Mouse (Mus musculus) midbrain, postnatal 0 days (tissue): ENCODE results near the gene Fbxl7. TPM values are rescaled to one million over a fixed set of nuclear protein-coding genes. Genes with fewer than 3 reads are reported as not detected.

Source experiments
- ATAC-seq: fragments of 200-750 bp; cut with Nextera tagmentation; 2 replicates; pipeline ENCODE4 v1.8.0; 2017; ENCODE audit warnings: moderate number of reproducible peaks, mild to moderate bottlenecking, moderate TSS enrichment, moderate library complexity; ENCODE audit not compliant: low FRiP score
- DNase-seq: peaks from one replicate; pipeline ENCODE4 v3.0.0-alpha.2; 2015; ENCODE audit warnings: low spot score
- H3K27ac ChIP-seq: fragments of 300-500 bp; sonication (generic); 2 replicates; pipeline ENCODE4 v1.5.1; 2014; ENCODE audit warnings: low read depth, mild to moderate bottlenecking, low read length, mixed read lengths
- H3K27me3 ChIP-seq: fragments of 300-500 bp; sonication (generic); 2 replicates; pipeline ENCODE4 v1.6.1; 2014; ENCODE audit warnings: low read length, control low read depth, mixed read lengths; ENCODE audit not compliant: insufficient read depth
- H3K36me3 ChIP-seq: fragments of 300-500 bp; sonication (generic); 2 replicates; pipeline ENCODE4 v1.6.1; 2014; ENCODE audit warnings: low read length, control low read depth, mixed read lengths; ENCODE audit not compliant: insufficient read depth
- H3K4me1 ChIP-seq: fragments of 300-500 bp; sonication (generic); 2 replicates; pipeline ENCODE4 v1.6.1; 2014; ENCODE audit warnings: mild to moderate bottlenecking, control low read depth, antibody characterized with exemption, low read length, mixed read lengths; ENCODE audit not compliant: insufficient read depth
- H3K4me2 ChIP-seq: fragments of 300-500 bp; sonication (generic); 2 replicates; pipeline ENCODE4 v1.6.1; 2014; ENCODE audit warnings: low read depth, mild to moderate bottlenecking, low read length, mixed read lengths; ENCODE audit not compliant: poor library complexity, severe bottlenecking
- H3K4me3 ChIP-seq: fragments of 300-500 bp; sonication (generic); 2 replicates; pipeline ENCODE4 v1.5.1; 2014; ENCODE audit warnings: low read depth, mild to moderate bottlenecking, low read length, moderate library complexity
- H3K9ac ChIP-seq: fragments of 300-500 bp; sonication (generic); replicated peaks from 2 replicates; pipeline ENCODE4 v1.6.1; 2014; ENCODE audit warnings: mild to moderate bottlenecking, low read length, moderate library complexity, mixed read lengths; ENCODE audit not compliant: poor library complexity, severe bottlenecking
- H3K9me3 ChIP-seq: fragments of 300-500 bp; sonication (generic); 2 replicates; pipeline ENCODE4 v1.6.1; 2016; ENCODE audit warnings: low read length, control low read depth
- CTCF ChIP-seq: IDR thresholded peaks from 2 replicates; pipeline ENCODE4 v1.5.1; 2016; ENCODE audit warnings: antibody characterized with exemption, mild to moderate bottlenecking
- WGBS: fragments of 180-500 bp; shearing (Covaris S2); extraction: QIAGEN DNeasy Blood & Tissue Kit; methylation state at CpG from one replicate; pipeline ENCODE4 v1.1.7; 2014; 5-methylcytosine and 5-hydroxymethylcytosine counted together
- polyA plus RNA-seq: library from polyadenylated mRNA; unstranded; fragments of >200 nt; fragmentation: Nextera tagmentation; extraction: Ambion mirVana; gene quantifications from 2 replicates; pipeline ENCODE4 v1.2.1, GENCODE M21; 2015
- total RNA-seq: library from RNA; depleted of rRNA; stranded (reverse); fragments of >200 nt; gene quantifications from 2 replicates; pipeline ENCODE4 v1.2.3, GENCODE M21; 2014

Fbxl7 gene
- total and polyA plus RNA-seq, 2 experiments from 2014 or later: 3.9 to 10.0 TPM

GRCm38 (mm10) chr15:26596239-26596638 is 299.1 kb downstream of the Fbxl7 start:
- H3K4me2 ChIP-seq: no peak overlapping the region
- H3K9ac ChIP-seq: no peak overlapping the region
- no peaks in the 10 kb centered on the region for H3K36me3 ChIP-seq
- H3K4me1 ChIP-seq: no peaks in the 10 kb centered on the region
- H3K4me3 ChIP-seq: no peak overlapping the region
- no peak for ATAC-seq
- DNase-seq: no peak
- H3K27ac ChIP-seq: no peak overlapping the region
- 91% methylated on average over 3 of the region's 3 CpGs for WGBS
- H3K27me3 ChIP-seq: no peaks in the 10 kb centered on the region
- no peak for TF ChIP-seq CTCF
- H3K9me3 ChIP-seq: no peaks in the 10 kb centered on the region

- H3K36me3 ChIP-seq: no peaks in the 10 kb centered on the region
- H3K4me1 ChIP-seq: no peaks in the 10 kb centered on the region
- ATAC-seq: no peak
- no peak overlapping the region for H3K27ac ChIP-seq
- DNase-seq: no peak
- no peak overlapping the region for H3K4me3 ChIP-seq
- no peak for TF ChIP-seq CTCF
- 81% methylated on average over 8 of the region's 8 CpGs for WGBS
- no peak overlapping the region for H3K4me2 ChIP-seq
- no peaks in the 10 kb centered on the region for H3K27me3 ChIP-seq
- H3K9me3 ChIP-seq: no peaks in the 10 kb centered on the region
- H3K9ac ChIP-seq: no peak overlapping the region
Measured at GRCm38 (mm10) chr15:26579947-26580709, 315.3 kb downstream of the Fbxl7 start.

GRCm38 (mm10) chr15:26578500-26578899 is 316.9 kb downstream of the Fbxl7 start:
- Histone ChIP-seq H3K9me3 (no peaks in the 10 kb centered on the region), H3K4me3 (no peak overlapping the region), H3K36me3 (no peaks in the 10 kb centered on the region), H3K27me3 (no peaks in the 10 kb centered on the region), H3K9ac (no peak overlapping the region), H3K4me1 (no peaks in the 10 kb centered on the region), H3K27ac (no peak overlapping the region), H3K4me2 (no peak overlapping the region)
- DNase-seq (no peak), ATAC-seq (no peak)
- TF ChIP-seq CTCF: no peak
- WGBS: 94% methylated on average over 1 of the region's 1 CpGs

- no peak overlapping the region for H3K4me2 ChIP-seq
- H3K9ac ChIP-seq: no peak overlapping the region
- no peaks in the 10 kb centered on the region for H3K36me3 ChIP-seq
- WGBS: 88% methylated on average over 2 of the region's 2 CpGs
- TF ChIP-seq CTCF: no peak
- H3K27ac ChIP-seq: no peak overlapping the region
- ATAC-seq (no peak), DNase-seq (no peak)
- no peak overlapping the region for H3K4me3 ChIP-seq
- no peaks in the 10 kb centered on the region for H3K9me3 ChIP-seq
- no peaks in the 10 kb centered on the region for H3K4me1 ChIP-seq
- H3K27me3 ChIP-seq: no peaks in the 10 kb centered on the region
Measured at GRCm38 (mm10) chr15:26566076-26566475, 329.3 kb downstream of the Fbxl7 start.

GRCm38 (mm10) chr15:26553620-26554019 is 341.8 kb downstream of the Fbxl7 start:
- Histone ChIP-seq H3K27ac (no peak overlapping the region), H3K36me3 (no peaks in the 10 kb centered on the region), H3K4me1 (peaks cover 4% of the 10 kb centered on the region; the same call in 1 of the 2 replicates), H3K27me3 (no peaks in the 10 kb centered on the region), H3K9ac (no peak overlapping the region), H3K4me3 (no peak overlapping the region), H3K4me2 (no peak overlapping the region), H3K9me3 (no peaks in the 10 kb centered on the region)
- WGBS: 16% methylated on average over 10 of the region's 10 CpGs
- no peak for DNase-seq
- no peak for TF ChIP-seq CTCF
- no peak for ATAC-seq

- no peak for TF ChIP-seq CTCF
- Histone ChIP-seq H3K9ac (no peak overlapping the region), H3K4me3 (no peak overlapping the region), H3K27ac (no peak overlapping the region), H3K4me2 (no peak overlapping the region), H3K9me3 (no peaks in the 10 kb centered on the region), H3K4me1 (no peaks in the 10 kb centered on the region), H3K36me3 (no peaks in the 10 kb centered on the region), H3K27me3 (no peaks in the 10 kb centered on the region)
- ATAC-seq: peak; percentile 63; the same call in 1 of the 2 replicates
- WGBS: 57% methylated on average over 3 of the region's 3 CpGs
- DNase-seq: peak; percentile 42
Measured at GRCm38 (mm10) chr15:26533997-26534700, 361.2 kb downstream of the Fbxl7 start.
